ENCODE assay signal across 9 mouse cellular contexts in genomic region chr3:63297787-63298186, GRCm38 (mm10). TPM values are rescaled to one million over a fixed set of nuclear protein-coding genes. Genes with fewer than 3 reads are reported as not detected.
A peak's percentile ranks its signal among the peaks of the same experiment; 100 is the strongest.
DNase-seq lines count a peak whose midpoint lies in the region; ATAC-seq and TF ChIP-seq lines count a peak whose summit lies in the region.
"Had no signal": no experiment of that assay in that cellular context is flagged by ENCODE, and none has a peak within 500 bp of the region (broad histone marks: within the 10 kb centered on the region; RNA-seq: fewer than 3 reads in every experiment).

No protein-coding gene starts in this region.

- DNase-seq in ES-E14 (ENCODE audit: low read depth, low spot score), result peak; percentile 88
- peak; percentile 76 to 78 for DNase-seq in adrenal gland, postnatal 36 days
- peak; percentile 72 to 78 for DNase-seq in heart, postnatal 14 days
- DNase-seq in large intestine, adult 2 months (ENCODE audit: low read depth, low spot score), result peak; percentile 47
- DNase-seq in right cerebral cortex, postnatal 14 days, result peak; percentile 74
- DNase-seq in natural killer cell, adult 2 months (ENCODE audit: low spot score in 2 of 2), result no peak

- 3% methylated on average over 6 of the region's 6 CpGs for WGBS in embryonic facial prominence, embryonic 15.5 days
- WGBS in large intestine, adult 2 months, result 5% methylated on average over 6 of the region's 6 CpGs
- 9% methylated on average over 6 of the region's 6 CpGs for WGBS in lung, embryonic 15.5 days

- no peaks in the 10 kb centered on the region for H3K9me3 ChIP-seq in ES-E14 (ENCODE audit: control insufficient read depth, insufficient read depth, low read depth, low read length)
- no peaks in the 10 kb centered on the region for H3K9me3 ChIP-seq in embryonic facial prominence, embryonic 15.5 days (replicated peaks)
- no peaks in the 10 kb centered on the region for H3K9me3 ChIP-seq in lung, embryonic 15.5 days
- H3K9me3 ChIP-seq: hindbrain, embryonic 15.5 days had no signal

- H3K4me2 ChIP-seq in embryonic facial prominence, embryonic 15.5 days (replicated peaks), result peak overlapping the region; percentile 33
- no peak overlapping the region for H3K4me2 ChIP-seq in lung, embryonic 15.5 days

- no peak for ATAC-seq in embryonic facial prominence, embryonic 15.5 days (ENCODE audit: insufficient number of reproducible peaks, low FRiP score, low TSS enrichment, low read depth)
- peak; percentile 69; the same call in 1 of the 2 replicates for ATAC-seq in lung, embryonic 15.5 days (ENCODE audit: borderline replicate concordance, extremely low read depth, low FRiP score, low TSS enrichment)

- no peaks in the 10 kb centered on the region for H3K27me3 ChIP-seq in embryonic facial prominence, embryonic 15.5 days
- H3K27me3 ChIP-seq in lung, embryonic 15.5 days, result peaks cover 15% of the 10 kb centered on the region; the same call in 1 of the 2 replicates

- peaks cover 1 to 10% of the 10 kb centered on the region in 2 experiments; a peak in 1 of 4 replicates for H3K4me1 ChIP-seq in ES-E14 (ENCODE audit: control insufficient read depth in 2 of 2, insufficient read depth in 2 of 2, low read length in 2 of 2, poor library complexity in 1 of 2)
- no peaks in the 10 kb centered on the region for H3K4me1 ChIP-seq in embryonic facial prominence, embryonic 15.5 days
- 0 out of 2 replicates have a peak, but pooled peaks cover 2% of the 10 kb centered on the region for H3K4me1 ChIP-seq in lung, embryonic 15.5 days

- in situ Hi-C loops in ES-E14 (cut with MboI; ENCODE audit: low sequenced_read_pairs in 2 of 2, unreplicated experiment in 2 of 2), result no loop called here

- peak overlapping the region in 1 of 2 experiments; percentile 30; a peak in 1 of 4 replicates for H3K4me3 ChIP-seq in ES-E14 (ENCODE audit: insufficient read depth in 1 of 2, low read depth in 1 of 2, low read length in 2 of 2, poor library complexity in 1 of 2, severe bottlenecking in 1 of 2)
- peak overlapping the region; percentile 23 for H3K4me3 ChIP-seq in embryonic facial prominence, embryonic 15.5 days (replicated peaks)
- no peak overlapping the region for H3K4me3 ChIP-seq in lung, embryonic 15.5 days
- H3K4me3 ChIP-seq: hindbrain, embryonic 15.5 days had no signal

- no peaks in the 10 kb centered on the region for H3K36me3 ChIP-seq in ES-E14 (ENCODE audit: control insufficient read depth, insufficient read depth, low read length, poor library complexity, severe bottlenecking)
- H3K36me3 ChIP-seq in embryonic facial prominence, embryonic 15.5 days, result no peaks in the 10 kb centered on the region
- no peaks in the 10 kb centered on the region for H3K36me3 ChIP-seq in lung, embryonic 15.5 days
- H3K36me3 ChIP-seq: hindbrain, embryonic 15.5 days had no signal

- intact Hi-C loops in heart, postnatal 14 days (cut with DNase I), result loop anchor here (10.0 kb wide), 1 partner anchor 117 kb away; no protein-coding TSS in a partner anchor

- H3K9ac ChIP-seq in ES-E14 (ENCODE audit: insufficient read depth, low read depth, low read length, poor library complexity, severe bottlenecking), result no peak overlapping the region
- H3K9ac ChIP-seq in embryonic facial prominence, embryonic 15.5 days, result no peak overlapping the region; the same call in 1 of the 2 replicates
- no peak overlapping the region for H3K9ac ChIP-seq in lung, embryonic 15.5 days
- H3K9ac ChIP-seq: hindbrain, embryonic 15.5 days had no signal

- H3K27ac ChIP-seq in ES-E14 (ENCODE audit: insufficient read depth, low read depth, low read length, poor library complexity, severe bottlenecking), result no peak overlapping the region
- no peak overlapping the region; the same call in 1 of the 2 replicates for H3K27ac ChIP-seq in embryonic facial prominence, embryonic 15.5 days (replicated peaks)
- no peak overlapping the region for H3K27ac ChIP-seq in lung, embryonic 15.5 days
- H3K27ac ChIP-seq: hindbrain, embryonic 15.5 days had no signal

TF ChIP-seq in ES-E14, 5 proteins besides CTCF, POLR2A, EP300 and RAD21:
- no peak for TF ChIP-seq CHD2 (IDR thresholded peaks at IDR 0.05; ENCODE audit: low read depth, low read length)
- no peak for TF ChIP-seq MAFK (IDR thresholded peaks at IDR 0.05; ENCODE audit: insufficient read depth, low read depth, low read length)
- no peak for TF ChIP-seq HCFC1 (IDR thresholded peaks at IDR 0.05; ENCODE audit: borderline replicate concordance, insufficient read depth, low read length)
- 0 out of 2 replicates have a peak, but pooled peaks have one; percentile 5 for TF ChIP-seq ZC3H11A (IDR thresholded peaks at IDR 0.05; ENCODE audit: borderline replicate concordance, low read depth, low read length)

RNA-seq across cellular contexts. Expression of gene Mme, which starts 56.5 kb away (rescaled TPM):
- total RNA-seq in ES-E14 (2012; rRNA removed), result 37.5 and 73.3 TPM in 2 replicates
- total RNA-seq in adrenal gland, postnatal 36 days (2021), result 10 to 100 TPM; 21.7 to 41.1 TPM
- polyA plus RNA-seq in embryonic facial prominence, embryonic 15.5 days (2015; fragmentation: Nextera tagmentation; extraction: Ambion mirVana), result 42.0 and 48.7 TPM in 2 replicates
- total RNA-seq in heart, postnatal 14 days (2021), result 10 to 100 TPM; 10.2 to 11.9 TPM
- polyA plus RNA-seq in large intestine, adult 2 months (2012; rRNA removed), result 2.2 and 31.1 TPM in 2 replicates
- polyA plus RNA-seq in lung, embryonic 15.5 days (2015; fragmentation: Nextera tagmentation; extraction: Ambion mirVana), result 4.0 and 5.7 TPM in 2 replicates

Comparison
In these comparisons a context has a peak if more than half of its experiments do, and no peak if none do; other contexts are left out.
1. DNase-seq: peak in ES-E14 (single experiment), adrenal gland, postnatal 36 days (2 of 2), heart, postnatal 14 days (2 of 2), large intestine, adult 2 months (single experiment) and right cerebral cortex, postnatal 14 days (single experiment); none in natural killer cell, adult 2 months (0 of 2).